Mouse (Mus musculus): ENCODE measurements at regions not wholly inside any gene's neighbourhood (a gene's known extent, or its start where the extent isn't known, plus 50 kb on each side); places are given as distances from the start of the nearest gene placed in this dataset.

DNA sequence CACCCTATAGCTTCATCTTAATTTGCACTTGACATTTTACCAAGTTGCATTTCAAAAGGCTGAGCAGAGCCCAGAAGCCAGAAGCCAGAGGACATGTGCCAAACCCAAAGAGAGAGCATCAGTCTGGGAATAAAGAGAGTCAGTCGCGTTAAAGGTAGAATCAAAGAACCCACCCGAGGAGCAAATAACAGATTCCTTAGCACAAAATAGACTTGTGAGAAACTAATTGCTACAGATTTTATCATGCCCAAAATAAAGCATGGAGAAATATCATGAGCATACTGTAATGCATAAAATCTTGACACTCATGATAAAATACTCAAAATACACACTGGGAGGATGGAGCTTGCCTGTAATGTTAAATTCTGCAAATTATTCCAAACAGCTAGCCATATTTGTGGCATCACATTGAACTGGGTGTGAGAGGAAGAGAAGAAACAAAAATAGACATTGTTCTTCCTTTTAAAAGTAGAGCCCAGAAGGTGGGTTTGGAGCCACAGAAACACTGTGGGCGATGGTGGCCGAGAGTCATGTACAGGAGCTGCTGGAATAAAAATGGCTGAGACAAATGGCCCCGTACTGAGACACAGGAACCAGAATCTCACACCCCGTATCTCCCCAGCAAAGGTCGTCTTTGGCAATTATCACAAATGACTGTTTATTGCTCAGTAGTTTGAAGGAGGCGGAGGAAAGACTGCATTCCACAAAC is 317.2 kb downstream of the Klf6 start:
- intact Hi-C loops (cut with DNase I): no loop called here

DNA sequence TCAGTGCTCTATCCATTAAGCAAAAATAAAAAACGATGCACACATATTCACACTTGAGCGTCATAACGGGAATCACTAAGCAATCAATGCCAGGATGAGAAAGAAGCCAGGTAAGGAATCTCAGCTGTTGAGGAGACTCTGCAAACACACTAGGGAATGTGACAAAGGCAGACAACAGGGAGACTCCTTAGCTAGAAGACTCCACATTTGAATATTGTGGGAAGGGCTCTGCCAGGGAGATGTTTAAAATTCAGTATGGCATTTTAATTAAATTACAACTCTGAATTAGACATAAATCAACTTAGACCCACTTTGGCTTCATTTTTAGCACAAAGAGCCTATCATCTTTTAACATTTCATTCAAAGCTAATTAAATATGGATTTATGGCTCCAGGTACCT is 327.9 kb downstream of the Klf6 start:
- intact Hi-C loops (cut with DNase I): no loop called here

DNA sequence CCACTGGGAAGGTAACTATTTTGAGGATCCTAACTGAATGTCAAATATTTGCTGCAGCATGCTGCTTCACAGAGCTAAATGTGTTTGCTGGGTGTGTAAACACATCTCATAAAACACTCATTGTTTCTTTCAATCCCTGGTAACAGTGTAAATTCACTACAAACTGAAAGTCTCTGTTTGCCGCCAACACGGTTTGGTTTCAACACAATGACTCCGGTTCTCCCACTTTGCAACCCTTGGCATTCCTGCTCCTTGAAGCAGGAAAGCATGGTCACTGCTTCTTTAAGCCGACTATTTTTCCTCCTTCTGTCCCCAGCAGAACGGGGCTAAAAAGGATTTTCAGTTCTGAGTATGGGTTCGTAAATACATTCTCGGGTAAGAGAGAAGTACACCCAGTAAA is 328.3 kb downstream of the Klf6 start:
- intact Hi-C loops (cut with DNase I): no loop called here

DNA sequence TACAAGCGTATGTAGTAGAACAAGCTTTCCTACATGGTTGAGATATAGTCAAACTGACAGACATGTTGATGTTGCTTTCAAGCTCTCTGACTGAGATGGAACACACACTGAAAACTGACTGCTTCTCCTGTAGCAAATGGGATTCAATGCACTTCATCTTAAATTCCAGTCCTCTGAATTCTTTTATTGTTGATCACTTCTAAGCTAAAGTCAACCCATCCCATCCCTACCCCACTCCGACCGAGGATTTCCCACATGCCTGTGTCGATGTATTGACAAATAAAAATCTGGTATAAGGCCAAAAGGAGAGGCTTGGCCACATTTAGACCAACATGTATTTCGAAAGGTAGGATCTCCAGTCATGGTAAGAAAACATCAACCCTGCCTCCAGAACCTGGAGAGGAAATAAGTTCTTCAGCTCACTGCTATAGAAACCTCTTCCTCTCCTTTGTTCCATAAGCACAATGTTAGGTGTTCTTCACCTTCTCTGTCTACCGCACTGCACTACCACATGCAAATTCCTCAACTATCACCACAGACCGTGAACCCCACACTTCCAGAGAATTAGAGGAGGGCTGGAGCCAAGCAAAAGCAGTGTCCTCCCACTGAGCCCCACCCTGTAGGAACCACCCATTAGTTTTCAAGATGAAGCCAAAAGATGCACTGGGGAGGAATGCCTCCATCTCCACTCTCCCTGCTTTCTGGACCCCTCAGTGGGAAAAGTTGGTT is 330.1 kb downstream of the Klf6 start:
- intact Hi-C loops (cut with DNase I): no loop called here

DNA sequence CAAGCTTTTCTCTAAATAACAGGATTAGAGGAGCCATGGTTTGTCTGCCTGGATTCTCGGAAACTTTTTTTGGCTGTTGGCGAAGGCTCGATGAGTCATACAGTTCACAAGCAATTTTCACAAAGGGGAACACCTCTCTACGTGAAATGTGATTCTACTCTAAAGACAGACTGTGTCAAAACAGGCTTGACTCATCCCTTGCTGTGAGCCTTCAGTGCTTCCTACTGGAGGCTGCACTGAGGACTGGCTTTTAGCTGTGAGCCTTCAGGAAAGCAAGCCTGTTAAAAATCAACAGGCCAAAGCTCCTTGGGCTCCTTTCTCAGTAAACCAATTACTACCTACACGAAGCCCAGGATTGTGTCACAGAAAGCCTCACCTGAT is 330.6 kb downstream of the Klf6 start:
- intact Hi-C loops (cut with DNase I): no loop called here

DNA sequence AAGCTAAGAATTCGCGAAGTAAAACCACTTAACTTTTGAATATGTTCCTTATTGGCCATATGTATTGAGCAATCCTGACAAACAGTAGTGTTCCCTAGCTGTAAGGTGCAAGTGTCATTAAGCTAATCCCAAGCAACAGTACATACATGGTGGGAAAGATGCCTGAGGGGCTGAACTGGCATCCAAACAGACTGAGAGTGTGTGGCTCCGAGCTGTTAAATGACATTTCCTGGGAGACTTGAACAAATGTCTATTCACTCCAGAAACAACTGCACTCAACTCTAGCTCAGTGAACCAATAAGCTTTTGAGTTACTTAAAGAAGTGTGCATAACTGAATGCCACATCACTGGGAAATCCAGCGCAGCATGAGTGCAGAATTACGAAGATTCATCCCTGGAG is 335.4 kb downstream of the Klf6 start:
- intact Hi-C loops (cut with DNase I): no loop called here

DNA sequence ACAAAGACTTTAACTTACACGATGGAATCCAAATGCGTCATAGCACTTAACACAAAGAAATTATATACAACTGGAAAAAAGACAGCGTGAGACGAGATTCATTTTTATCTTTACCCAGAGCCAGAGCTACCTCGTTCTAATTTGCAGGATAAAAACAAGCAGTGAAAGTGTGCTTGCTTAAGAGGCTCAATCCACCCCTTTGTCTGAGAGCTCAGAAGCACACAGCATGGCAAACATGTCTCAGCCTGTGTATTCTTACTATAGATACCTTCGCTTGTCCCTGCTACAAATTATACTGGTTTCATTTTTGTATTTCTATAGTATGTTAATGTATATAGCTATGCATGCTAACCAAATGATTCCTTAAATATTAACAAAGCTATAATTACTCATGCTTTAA is 337.8 kb downstream of the Klf6 start:
- intact Hi-C loops (cut with DNase I): no loop called here

DNA sequence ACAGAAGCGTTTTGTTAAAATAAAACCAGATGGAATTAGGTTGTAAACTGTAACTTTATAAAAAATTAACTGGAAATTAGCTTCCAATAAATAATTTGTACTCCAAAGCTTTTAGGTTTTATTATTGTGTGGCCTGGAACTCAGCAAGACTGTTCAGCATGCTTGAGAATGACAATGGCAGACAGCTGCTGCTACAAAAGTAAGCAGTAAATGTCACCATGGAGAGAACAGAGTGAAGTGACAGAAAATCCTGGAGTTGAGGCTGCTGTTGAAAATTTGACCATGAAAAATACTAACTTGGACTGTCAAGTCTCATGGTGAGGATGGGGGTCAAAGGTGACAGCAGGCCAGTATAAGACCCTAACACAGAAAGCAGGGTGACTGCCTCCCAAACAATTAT is 340.2 kb downstream of the Klf6 start:
- intact Hi-C loops (cut with DNase I): no loop called here

DNA sequence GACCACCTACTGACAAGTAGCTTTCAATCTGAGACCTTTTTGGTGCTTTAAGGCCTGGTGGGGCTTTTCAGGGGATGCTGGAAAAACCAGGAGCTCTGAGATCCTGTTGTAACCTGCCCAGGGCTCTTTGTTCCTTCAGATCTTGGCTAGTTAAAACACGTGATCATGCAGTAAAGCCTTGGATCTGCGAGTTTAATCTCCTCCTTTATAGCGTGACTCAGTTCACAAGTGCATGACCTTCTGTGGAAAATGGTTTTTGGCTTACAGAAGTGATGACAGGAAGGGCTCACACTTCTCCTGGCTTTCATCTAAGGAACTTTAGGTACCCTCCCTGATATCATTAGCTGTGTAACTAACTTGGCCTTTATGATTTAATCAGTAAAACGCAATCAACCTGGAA is 343.1 kb upstream of the Pitrm1 start:
- intact Hi-C loops (cut with DNase I): no loop called here

DNA sequence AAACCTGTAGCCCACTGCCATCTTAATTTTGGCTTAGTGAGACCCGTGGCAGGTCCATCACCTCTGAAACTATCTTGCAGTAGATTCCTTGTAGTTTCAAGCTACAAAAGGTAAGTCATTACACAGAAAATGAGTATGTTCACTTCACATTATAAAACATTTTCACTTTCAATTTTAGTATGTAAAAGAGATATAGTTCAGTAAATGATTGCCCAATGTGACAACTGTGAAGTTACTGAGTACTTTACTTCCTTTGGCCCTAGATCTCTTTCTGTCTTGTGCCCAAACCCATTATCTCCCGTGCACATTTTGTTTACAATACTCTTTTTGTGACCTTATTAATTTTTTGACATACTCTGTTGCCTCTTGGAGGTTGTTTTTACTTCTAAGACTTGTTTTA is 335.4 kb upstream of the Pitrm1 start:
- intact Hi-C loops (cut with DNase I): no loop called here

DNA sequence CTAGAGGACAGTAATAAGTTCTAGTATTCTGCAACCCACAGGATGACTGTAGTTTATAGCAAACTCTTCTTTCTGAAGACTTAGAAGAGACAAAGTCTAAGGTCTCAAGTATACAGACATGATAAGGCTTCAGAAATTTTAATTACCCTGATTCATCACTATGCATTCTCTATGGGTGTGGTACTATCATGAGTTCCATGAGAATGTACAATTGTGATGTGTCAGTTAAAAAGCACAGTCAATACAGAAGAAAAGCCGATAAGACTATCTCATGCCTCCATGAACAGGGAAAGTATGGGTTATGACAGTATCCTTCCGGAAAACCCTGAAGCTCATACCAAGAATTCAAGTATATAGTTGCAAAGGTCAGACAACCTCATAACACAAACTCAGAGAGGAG is 333.8 kb upstream of the Pitrm1 start:
- intact Hi-C loops (cut with DNase I): no loop called here

DNA sequence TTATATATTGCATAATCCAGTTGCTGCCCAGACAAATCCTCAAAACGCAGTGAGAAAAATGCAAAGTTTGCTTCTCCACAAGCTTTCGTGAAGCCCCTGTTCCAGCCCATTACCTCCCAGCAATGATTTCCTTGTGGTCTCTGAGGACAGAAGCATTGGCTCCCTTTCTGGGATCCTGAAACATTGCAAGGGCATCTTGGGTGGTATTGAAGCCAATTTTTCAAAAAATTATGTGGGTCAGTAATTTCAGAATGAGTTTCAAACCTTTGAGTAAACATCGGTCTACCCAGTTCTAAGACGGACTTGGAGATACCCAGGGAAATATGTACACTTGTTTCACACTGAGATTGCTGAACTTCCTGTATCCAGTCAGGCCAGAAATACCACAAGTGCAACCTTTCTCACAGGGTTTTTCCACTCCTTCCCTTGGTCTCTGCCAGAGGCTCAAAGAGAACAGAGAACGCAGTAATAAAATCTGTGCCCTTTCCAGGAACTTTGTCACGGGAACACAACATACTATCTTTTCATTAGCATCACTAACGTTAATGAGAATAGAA is 321.8 kb upstream of the Pitrm1 start:
- intact Hi-C loops (cut with DNase I): no loop called here

DNA sequence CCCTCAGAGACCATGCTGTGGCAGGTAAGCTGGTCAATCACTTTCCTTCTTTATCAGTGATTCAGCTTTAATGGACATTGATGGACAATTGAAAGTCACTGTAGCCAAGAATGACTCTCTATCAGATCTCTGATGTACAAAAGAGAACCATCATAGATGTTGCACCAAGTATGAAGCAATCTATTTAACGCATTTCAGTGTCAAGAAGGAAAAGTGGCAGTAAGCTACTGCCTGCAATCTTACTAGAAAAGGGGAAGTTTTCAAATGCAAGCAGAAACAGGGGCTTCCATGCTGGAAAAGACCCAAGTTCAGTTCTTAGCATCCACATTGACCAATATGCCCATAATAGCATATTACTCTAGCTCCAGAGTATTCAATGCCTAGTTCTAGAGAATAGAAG is 319.7 kb upstream of the Pitrm1 start:
- intact Hi-C loops (cut with DNase I): no loop called here

DNA sequence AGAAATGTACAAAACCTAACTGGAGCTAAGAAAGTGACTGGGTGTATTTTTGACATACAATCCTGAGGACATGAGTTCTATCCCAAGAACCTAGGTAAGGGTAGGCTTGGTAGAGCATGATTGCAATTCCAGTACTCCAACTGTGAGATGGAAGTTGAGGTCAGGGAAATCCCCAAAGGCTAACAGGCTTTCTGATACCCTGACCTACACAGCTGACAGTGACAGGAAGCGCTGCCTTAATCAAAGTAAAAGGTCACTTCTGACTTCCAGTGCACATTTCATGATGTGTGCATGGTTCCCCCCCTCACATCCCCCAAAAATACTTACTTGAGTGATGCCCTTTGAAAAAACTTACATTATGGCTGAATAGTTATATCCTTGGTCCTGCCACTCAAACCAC is 312.6 kb upstream of the Pitrm1 start:
- intact Hi-C loops (cut with DNase I): no loop called here

DNA sequence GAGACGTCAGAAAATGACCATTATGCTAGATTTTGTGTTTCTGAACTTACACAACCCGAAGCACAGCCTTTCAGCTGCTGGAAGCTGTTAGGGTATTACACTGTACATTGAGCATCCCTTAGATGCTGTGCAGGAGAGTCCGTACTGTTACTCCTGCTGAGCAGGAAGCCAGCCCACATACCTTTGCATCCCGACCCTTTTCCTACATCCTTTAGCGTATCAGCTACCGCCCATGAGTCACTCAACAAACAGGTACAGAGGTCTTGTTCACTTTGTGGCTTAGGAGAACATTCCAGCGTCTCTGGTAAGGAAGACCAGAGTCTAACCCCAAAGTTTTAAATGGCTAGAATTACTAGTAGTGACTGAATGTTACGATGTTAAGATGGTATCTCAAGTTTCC is 311.4 kb upstream of the Pitrm1 start:
- intact Hi-C loops (cut with DNase I): no loop called here

DNA sequence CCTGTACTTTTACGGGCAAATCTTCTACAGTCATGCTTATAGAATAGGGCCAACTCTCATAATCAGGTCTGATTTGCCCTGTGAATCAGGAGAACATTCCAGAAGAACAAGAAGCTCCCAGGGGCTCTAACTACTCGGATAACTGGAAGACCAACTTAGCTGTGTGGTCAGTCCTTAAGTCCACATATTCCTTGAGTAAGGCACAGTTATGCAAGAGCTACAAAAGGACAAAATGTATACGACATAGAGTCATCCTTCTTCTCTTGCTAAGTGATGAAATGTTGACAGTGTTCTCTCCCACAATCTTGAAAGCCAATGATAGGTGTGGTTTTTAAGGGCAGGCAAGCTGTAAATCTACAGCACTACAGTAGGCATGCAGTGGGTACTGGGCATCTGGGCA is 310.7 kb upstream of the Pitrm1 start:
- intact Hi-C loops (cut with DNase I): no loop called here

DNA sequence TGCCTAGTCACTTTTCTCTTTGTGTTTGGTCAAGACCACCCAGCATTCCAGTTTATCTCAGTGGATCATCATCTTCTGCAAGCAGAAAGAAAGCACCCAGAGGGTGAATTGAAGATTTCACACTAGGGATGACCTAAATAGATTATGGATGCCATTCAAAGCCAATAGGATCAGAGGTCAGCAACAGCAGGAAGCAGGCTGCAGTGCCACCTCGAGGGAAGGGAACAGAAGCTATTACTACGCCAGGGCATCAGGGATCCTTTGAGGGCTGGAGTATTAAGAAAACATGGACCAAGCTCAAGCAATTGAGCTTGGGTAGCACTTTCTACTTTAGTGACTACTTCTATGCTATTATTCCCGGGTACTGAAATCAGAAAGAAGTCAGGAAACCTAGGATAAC is 307.1 kb upstream of the Pitrm1 start:
- intact Hi-C loops (cut with DNase I): no loop called here

DNA sequence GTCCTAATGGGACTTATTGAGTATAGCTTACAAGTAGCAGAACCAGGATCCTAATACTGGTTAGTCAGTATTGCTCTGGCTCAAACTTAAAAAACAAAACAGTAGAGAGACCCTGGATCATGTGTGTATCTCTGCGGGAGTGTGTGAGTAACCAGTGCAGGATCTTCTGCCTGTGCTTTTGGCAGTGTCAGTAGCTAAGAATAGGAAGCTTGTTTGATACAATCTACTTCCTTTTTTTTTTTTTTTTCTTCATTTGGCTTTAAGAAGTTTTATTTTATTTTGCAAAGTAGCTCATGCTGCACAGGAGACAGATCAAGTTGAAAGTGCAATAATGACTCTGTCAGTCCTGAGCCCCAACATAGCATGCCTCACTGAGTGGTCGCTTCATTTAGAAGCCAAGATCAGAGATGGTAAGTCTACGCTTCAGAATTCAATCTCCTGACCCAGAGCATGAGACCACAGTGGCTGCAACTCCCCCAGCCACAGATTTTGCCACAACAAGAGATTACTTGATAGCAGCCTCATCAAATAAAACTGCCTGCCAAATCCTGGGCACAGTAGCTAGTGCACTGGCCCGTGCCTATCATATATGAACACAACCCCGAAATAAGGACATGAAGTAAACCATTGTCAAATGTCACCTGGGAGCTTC is 306.4 kb upstream of the Pitrm1 start:
- intact Hi-C loops (cut with DNase I): no loop called here

DNA sequence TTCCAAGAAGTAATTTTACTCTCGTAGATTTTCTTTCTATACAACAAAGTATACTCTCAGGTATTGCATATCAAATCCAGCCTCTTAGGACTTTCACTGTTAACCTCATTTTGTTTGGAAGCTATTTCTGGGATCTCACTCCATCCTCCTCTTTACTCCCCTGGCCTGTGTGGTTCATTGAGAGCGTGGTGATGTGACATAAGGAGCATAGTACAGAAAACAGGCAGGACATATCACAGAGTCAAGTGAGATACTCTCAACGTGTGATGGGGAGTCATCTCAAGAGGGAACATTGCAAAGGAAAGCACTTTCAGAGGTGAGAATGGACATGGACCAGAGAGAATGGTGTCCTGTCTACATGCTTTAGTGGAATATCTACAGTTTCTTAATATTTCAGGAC is 297.8 kb upstream of the Pitrm1 start:
- intact Hi-C loops (cut with DNase I): no loop called here

DNA sequence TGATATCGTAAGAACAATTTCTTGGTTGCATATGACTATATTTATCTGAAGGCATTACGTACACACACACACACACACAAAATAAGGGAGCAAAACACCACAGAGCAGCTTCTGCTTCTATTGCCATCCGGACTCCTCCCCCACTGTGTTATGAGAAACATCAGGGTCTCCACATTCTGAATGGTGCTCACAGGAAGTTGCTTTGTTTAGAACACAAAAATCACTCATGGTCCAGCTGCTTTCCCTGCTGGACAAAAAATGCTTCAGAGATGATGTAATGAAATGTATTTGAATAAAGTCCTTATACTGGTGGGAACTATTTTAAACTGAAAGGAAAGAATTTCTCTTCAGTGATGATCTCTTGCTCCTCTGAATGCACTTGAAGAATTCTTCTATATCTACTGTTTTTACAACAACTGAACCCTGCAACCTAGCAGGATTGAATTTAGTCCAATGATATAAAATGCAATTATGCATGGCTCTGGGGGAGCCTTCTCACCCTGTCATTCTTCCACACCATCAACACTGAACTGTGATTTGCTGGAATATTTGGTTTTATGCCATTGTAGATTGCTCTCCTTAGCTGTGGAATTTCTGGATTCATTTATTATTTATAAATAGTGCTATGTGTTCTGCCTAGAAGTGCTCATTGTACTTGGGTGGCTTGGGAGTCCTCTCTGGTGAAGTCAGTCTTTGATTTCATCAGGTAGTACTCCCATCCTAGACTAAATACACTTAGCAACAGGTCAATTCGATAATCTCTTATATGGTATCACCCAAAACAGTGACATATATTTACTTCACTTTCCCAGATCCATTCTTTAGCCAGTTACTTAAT is 296.7 kb upstream of the Pitrm1 start:
- intact Hi-C loops (cut with DNase I): no loop called here

DNA sequence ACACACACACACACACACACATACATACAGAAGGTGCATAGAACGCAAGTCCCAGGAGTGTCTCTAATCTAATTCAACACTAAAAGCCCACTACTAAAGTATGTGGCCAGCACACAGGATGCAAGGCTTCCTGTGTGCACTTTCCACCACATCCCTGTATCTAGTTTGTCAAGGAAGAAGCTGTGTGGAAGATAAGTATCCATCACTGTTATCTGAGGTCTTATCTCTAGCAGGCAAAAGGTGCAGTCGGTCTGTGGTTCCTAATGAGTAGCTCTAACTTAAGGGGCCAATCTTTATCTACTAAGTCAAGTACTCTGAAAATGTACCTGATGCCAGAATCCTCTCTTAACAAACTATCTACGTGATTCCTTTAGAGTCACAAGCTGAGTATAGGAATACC is 295.8 kb upstream of the Pitrm1 start:
- intact Hi-C loops (cut with DNase I): no loop called here

DNA sequence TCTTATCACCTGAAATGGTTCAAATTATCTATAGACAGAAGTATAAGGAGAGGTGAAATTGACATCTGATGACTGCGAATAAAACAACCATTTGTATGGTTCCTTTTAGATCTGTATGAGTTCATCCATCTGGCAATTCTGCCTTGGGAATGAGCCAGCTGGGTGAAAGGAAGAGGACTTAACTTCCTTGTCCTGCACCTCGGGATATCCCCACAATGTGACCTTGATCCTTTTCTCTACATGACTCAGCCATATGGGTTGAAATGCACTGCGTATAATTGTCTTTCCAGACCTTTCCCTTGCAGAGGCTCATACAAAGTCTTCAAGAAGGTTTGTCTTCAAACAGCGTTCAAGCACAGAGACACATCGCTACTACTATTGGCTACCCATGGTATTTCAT is 292.6 kb upstream of the Pitrm1 start:
- intact Hi-C loops (cut with DNase I): no loop called here
